Mouse (Mus musculus) limb, embryonic 10.5 days (tissue): ENCODE data around the gene Birc3. TPM values are rescaled to one million over a fixed set of nuclear protein-coding genes. Genes with fewer than 3 reads are reported as not detected.
A peak's percentile ranks its signal among the peaks of the same experiment; 100 is the strongest.
"Not testable (repeated sequence)": the region's sequence is repeated elsewhere in the genome, so short reads cannot be mapped to it uniquely, and the experiment has no call there.

Source experiments
- DNase-seq: peaks from one replicate; pipeline ENCODE4 v3.0.0-alpha.2; 2017; ENCODE audit warnings: low spot score
- H3K27ac ChIP-seq: fragments of 300-500 bp; sonication (generic); 2 replicates; pipeline ENCODE4 v1.5.1; 2016; ENCODE audit warnings: mild to moderate bottlenecking
- H3K27me3 ChIP-seq: fragments of 300-500 bp; sonication (generic); 2 replicates; pipeline ENCODE4 v1.6.1; 2016; ENCODE audit warnings: low read depth, mild to moderate bottlenecking; ENCODE audit not compliant: poor library complexity, severe bottlenecking
- H3K36me3 ChIP-seq: fragments of 300-500 bp; sonication (generic); 2 replicates; pipeline ENCODE4 v1.6.1; 2016; ENCODE audit warnings: mild to moderate bottlenecking, moderate library complexity
- H3K4me1 ChIP-seq: fragments of 300-500 bp; sonication (generic); 2 replicates; pipeline ENCODE4 v1.6.1; 2016
- H3K4me3 ChIP-seq: fragments of 300-500 bp; sonication (generic); 2 replicates; pipeline ENCODE4 v1.5.1; 2016; ENCODE audit warnings: mild to moderate bottlenecking, moderate library complexity
- H3K9me3 ChIP-seq: fragments of 300-500 bp; sonication (generic); replicated peaks from 2 replicates; pipeline ENCODE4 v1.6.1; 2016; ENCODE audit warnings: mild to moderate bottlenecking
- WGBS: fragments of 180-500 bp; shearing (Covaris S2); methylation state at CpG from one replicate; pipeline ENCODE4 v1.1.7; 2016; 5-methylcytosine and 5-hydroxymethylcytosine counted together
- polyA plus RNA-seq: library from polyadenylated mRNA; unstranded; fragments of >200 nt; fragmentation: Nextera tagmentation; extraction: Ambion mirVana; gene quantifications from 2 replicates; pipeline ENCODE4 v1.2.1, GENCODE M21; 2016

Gene Birc3
- polyA plus RNA-seq, 1 experiment from 2014 or later, result 7.4 TPM

- no peak overlapping the region for H3K4me3 ChIP-seq
- no peak overlapping the region for H3K27ac ChIP-seq
- H3K4me1 ChIP-seq, result no peaks in the 10 kb centered on the region
- no peaks in the 10 kb centered on the region for H3K27me3 ChIP-seq
- no peak for DNase-seq
- no peaks in the 10 kb centered on the region for H3K9me3 ChIP-seq
- WGBS, result 97% methylated on average over 3 of the region's 3 CpGs
- H3K36me3 ChIP-seq, result no peaks in the 10 kb centered on the region
Measured at GRCm38 (mm10) chr9:7884346-7884745, 11.4 kb upstream of the Birc3 start.

- Histone ChIP-seq H3K4me3 (no peak overlapping the region), H3K27ac (no peak overlapping the region)
- 92% methylated on average over 1 of the region's 1 CpGs for WGBS
Measured at GRCm38 (mm10) chr9:7882304-7882865, 9.4 kb upstream of the Birc3 start.

GRCm38 (mm10) chr9:7873511-7874211 is 675 bp upstream of the Birc3 start:
- 91% methylated on average over 8 of the region's 8 CpGs for WGBS
- peaks cover 20% of the 10 kb centered on the region for H3K4me1 ChIP-seq
- no peak overlapping the region for H3K4me3 ChIP-seq
- 0 out of 2 replicates have a peak, but pooled peaks cover 3% of the 10 kb centered on the region for H3K36me3 ChIP-seq
- DNase-seq, result peak; percentile 32
- H3K27me3 ChIP-seq, result no peaks in the 10 kb centered on the region
- H3K27ac ChIP-seq, result peak overlapping the region; percentile 95
- H3K9me3 ChIP-seq, result no peaks in the 10 kb centered on the region

More at GRCm38 (mm10) chr9:7882304-7882865, 9.4 kb upstream of the Birc3 start:
- Histone ChIP-seq H3K27me3 (no peaks in the 10 kb centered on the region), H3K9me3 (no peaks in the 10 kb centered on the region), H3K36me3 (no peaks in the 10 kb centered on the region), H3K4me1 (no peaks in the 10 kb centered on the region)
- DNase-seq, result no peak

- Histone ChIP-seq H3K27me3 (no peaks in the 10 kb centered on the region), H3K4me1 (peaks cover 20% of the 10 kb centered on the region), H3K27ac (peak overlapping the region; percentile 95), H3K9me3 (no peaks in the 10 kb centered on the region), H3K36me3 (peaks cover 10% of the 10 kb centered on the region), H3K4me3 (peak overlapping the region; percentile 65)
- 16% methylated on average over 23 of the region's 23 CpGs for WGBS
- peak; percentile 31 for DNase-seq
Measured at GRCm38 (mm10) chr9:7872044-7872774, 777 bp downstream of the Birc3 start.

- Histone ChIP-seq H3K9me3 (no peaks in the 10 kb centered on the region), H3K4me1 (peaks cover 20% of the 10 kb centered on the region), H3K36me3 (peaks cover 15% of the 10 kb centered on the region), H3K4me3 (no peak overlapping the region), H3K27ac (peak overlapping the region; percentile 43; the same call in 1 of the 2 replicates), H3K27me3 (no peaks in the 10 kb centered on the region)
- 54% methylated on average over 4 of the region's 4 CpGs for WGBS
- no peak for DNase-seq
Measured at GRCm38 (mm10) chr9:7871316-7872043, 1.5 kb downstream of the Birc3 start.

GRCm38 (mm10) chr9:7870556-7871315 is 2.2 kb downstream of the Birc3 start:
- H3K9me3 ChIP-seq, result no peaks in the 10 kb centered on the region
- H3K27ac ChIP-seq, result peak overlapping the region; percentile 43; the same call in 1 of the 2 replicates
- DNase-seq, result no peak
- 93% methylated on average over 10 of the region's 10 CpGs for WGBS
- peaks cover 20% of the 10 kb centered on the region for H3K4me1 ChIP-seq
- peaks cover 15% of the 10 kb centered on the region for H3K36me3 ChIP-seq
- no peaks in the 10 kb centered on the region for H3K27me3 ChIP-seq
- H3K4me3 ChIP-seq, result no peak overlapping the region

- DNase-seq, result no peak
- H3K36me3 ChIP-seq, result peaks cover 19% of the 10 kb centered on the region
- H3K27ac ChIP-seq, result no peak overlapping the region
- WGBS, result 93% methylated on average over 4 of the region's 4 CpGs
- H3K27me3 ChIP-seq, result no peaks in the 10 kb centered on the region
- H3K4me1 ChIP-seq, result peaks cover 20% of the 10 kb centered on the region
- H3K4me3 ChIP-seq, result no peak overlapping the region
- no peaks in the 10 kb centered on the region for H3K9me3 ChIP-seq
Measured at GRCm38 (mm10) chr9:7868838-7869491, 4.0 kb downstream of the Birc3 start.

- H3K36me3 ChIP-seq, result peaks cover 19% of the 10 kb centered on the region
- no peaks in the 10 kb centered on the region for H3K27me3 ChIP-seq
- WGBS, result 90% methylated on average over 3 of the region's 3 CpGs
- peaks cover 19% of the 10 kb centered on the region for H3K4me1 ChIP-seq
- DNase-seq, result no peak
- no peak overlapping the region for H3K27ac ChIP-seq
- no peak overlapping the region for H3K4me3 ChIP-seq
- H3K9me3 ChIP-seq, result no peaks in the 10 kb centered on the region
Measured at GRCm38 (mm10) chr9:7867981-7868380, 5.0 kb downstream of the Birc3 start.

GRCm38 (mm10) chr9:7866981-7867380 is 6.0 kb downstream of the Birc3 start:
- not testable (repeated sequence) for H3K4me3 ChIP-seq, H3K27me3 ChIP-seq, H3K27ac ChIP-seq, DNase-seq, H3K9me3 ChIP-seq, H3K4me1 ChIP-seq
- WGBS, result 90% methylated on average over 2 of the region's 2 CpGs
- peaks cover 19% of the 10 kb centered on the region for H3K36me3 ChIP-seq

- Histone ChIP-seq H3K9me3 (no peaks in the 10 kb centered on the region), H3K4me1 (no peaks in the 10 kb centered on the region), H3K4me3 (no peak overlapping the region), H3K36me3 (peaks cover 10% of the 10 kb centered on the region), H3K27me3 (no peaks in the 10 kb centered on the region), H3K27ac (no peak overlapping the region)
- 89% methylated on average over 5 of the region's 5 CpGs for WGBS
- DNase-seq, result no peak
Measured at GRCm38 (mm10) chr9:7860976-7861375, 12.0 kb downstream of the Birc3 start.

- no peak overlapping the region for H3K27ac ChIP-seq
- no peaks in the 10 kb centered on the region for H3K9me3 ChIP-seq
- WGBS, result 65% methylated on average over 3 of the region's 3 CpGs
- DNase-seq, result no peak
- peaks cover 8% of the 10 kb centered on the region for H3K36me3 ChIP-seq
- no peak overlapping the region for H3K4me3 ChIP-seq
- no peaks in the 10 kb centered on the region for H3K27me3 ChIP-seq
- no peaks in the 10 kb centered on the region for H3K4me1 ChIP-seq
Measured at GRCm38 (mm10) chr9:7855912-7856311, 17.1 kb downstream of the Birc3 start.

GRCm38 (mm10) chr9:7855374-7855773 is 17.6 kb downstream of the Birc3 start:
- Histone ChIP-seq H3K36me3 (peaks cover 3% of the 10 kb centered on the region), H3K4me1 (no peaks in the 10 kb centered on the region), H3K9me3 (no peaks in the 10 kb centered on the region), H3K27ac (no peak overlapping the region), H3K27me3 (no peaks in the 10 kb centered on the region), H3K4me3 (no peak overlapping the region)
- WGBS, result 37% methylated on average over 1 of the region's 1 CpGs
- no peak for DNase-seq
